Mouse (Mus musculus): ENCODE measurements around the gene Il13ra1.

Gene Il13ra1

DNA sequence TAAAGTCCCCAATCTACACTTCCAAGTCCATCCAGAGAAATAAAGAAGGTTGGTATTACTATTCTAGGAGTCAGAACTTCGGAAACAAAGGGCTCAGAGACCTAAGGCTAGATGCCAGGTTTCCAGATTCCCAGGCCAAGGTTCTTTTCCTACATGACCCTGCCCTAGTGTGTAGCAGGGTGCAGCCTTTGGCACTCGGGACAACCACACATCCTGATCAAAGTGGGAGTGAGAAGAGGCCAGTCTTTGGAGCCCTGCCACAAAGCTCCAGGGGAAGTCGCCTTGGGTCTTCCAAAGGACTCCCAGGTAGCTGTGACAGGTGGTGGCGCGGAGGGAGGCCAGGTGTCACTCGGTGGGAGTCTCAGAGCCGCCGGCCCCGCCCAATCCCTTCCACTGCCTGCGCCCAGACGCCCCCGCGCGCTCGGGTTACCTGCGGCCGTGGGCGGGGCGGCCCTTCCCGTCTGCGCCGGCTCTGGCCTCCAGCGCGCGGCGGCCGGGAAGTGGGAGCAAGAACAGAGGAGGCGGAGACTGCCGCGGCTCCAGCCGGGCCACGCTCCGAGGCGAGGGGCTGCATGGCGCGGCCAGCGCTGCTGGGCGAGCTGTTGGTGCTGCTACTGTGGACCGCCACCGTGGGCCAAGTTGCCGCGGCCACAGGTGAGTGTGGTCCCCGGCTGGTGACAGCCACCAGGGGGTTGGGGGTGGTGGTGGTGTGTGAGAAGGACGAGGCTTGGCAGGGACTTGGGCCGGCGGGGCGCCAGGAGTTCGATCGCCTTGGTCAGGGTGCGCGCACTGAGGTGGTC, at the start of gene Il13ra1:
Gene Il13ra1 (plus strand): TSS at position 489 of the 800 bp plus-strand sequence.
- DNase-seq: peak; percentile 77

DNA sequence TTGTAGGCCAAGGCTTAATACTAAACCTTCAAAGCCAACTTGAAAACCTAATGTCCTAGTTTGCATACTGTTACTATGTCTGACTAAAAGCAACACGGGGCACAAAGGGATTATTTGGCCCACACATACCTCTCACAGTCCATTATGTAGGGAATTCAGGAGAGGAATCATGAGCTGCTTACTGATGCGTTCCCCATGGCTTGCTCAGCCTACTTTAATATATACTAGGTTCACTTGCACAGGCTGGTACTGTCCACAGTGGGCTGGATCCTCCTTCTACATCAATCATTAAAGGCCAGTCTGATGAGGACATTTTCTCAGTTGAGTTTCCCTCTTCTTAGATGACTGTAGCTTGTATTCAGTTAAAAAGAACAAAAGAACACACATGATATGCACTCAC, 37.9 kb upstream of the Il13ra1 start:
- no peak for DNase-seq

DNA sequence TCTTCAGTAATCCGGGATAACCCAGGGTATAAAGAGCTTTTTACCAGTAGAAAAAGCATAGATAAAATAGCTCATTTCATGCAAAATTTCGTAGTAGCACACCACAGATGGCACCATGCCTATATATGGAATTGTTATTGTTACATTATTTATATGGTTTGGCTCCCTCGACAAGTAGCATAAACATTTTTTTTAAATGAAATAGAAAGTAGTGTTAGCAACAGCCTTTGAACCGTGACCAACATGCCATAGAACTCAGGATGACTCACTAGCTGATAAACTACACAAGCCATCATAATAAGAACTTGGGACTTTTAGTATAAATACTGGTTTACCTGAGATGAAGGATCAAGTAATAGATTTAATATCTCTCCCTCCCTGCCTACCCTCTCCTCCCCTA, 34.7 kb upstream of the Il13ra1 start:
- DNase-seq: no peak

DNA sequence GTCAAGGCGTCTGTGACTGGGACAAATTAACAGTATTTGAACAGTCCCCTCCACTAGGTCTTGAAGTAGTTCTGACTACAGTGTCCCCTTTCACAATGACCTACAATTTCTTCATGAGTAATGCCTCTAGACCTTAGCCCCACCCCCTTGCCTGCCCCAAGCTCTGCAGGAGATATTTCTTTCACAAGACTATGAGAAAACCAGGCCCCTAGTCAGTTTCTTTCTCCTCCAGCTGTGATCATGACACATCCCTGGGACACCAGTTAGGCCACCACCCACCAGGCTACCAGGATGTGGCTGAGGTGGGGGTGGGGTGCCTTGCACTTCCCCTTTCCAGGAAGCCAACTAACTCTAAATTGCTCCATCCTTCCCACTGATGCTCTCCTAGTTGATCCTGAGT, 29.0 kb upstream of the Il13ra1 start:
- DNase-seq: no peak

DNA sequence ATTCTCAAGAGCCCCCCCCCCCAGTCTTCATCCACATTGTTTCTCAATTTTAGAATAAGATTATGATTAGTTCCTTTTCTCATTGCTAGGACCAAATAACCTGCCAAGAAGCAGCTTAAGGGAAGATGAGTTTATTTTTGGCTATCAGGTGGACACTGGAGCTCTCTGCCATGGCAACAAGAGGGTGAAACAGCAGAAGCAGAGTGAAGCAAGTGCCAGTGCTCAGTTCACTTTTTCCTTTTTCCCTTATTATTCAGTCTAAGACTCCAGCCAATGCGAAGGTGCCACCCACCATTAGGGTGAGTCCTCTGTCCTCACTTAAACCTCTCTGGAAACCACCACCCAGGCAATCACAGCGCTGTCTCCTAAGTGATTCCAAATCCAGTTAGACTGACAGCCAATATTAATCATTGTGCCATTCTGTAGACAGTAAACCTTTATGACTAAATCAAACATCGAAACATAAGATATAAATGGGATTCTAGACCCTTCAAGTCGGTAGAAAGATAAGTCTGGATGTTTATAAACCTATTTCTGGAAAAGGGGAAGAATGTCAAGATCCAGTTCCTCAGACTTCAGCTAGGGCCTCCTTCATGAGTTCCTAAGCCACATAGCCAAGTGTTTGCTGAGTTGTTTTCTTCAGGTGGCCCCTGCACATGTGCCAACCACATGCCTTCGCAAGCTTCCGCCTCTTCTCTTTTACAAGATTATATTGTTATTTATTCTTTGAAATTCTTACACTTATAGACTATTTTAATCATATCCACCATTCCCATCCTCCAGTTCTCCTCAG, 23.2 kb upstream of the Il13ra1 start:
- no peak for DNase-seq

DNA sequence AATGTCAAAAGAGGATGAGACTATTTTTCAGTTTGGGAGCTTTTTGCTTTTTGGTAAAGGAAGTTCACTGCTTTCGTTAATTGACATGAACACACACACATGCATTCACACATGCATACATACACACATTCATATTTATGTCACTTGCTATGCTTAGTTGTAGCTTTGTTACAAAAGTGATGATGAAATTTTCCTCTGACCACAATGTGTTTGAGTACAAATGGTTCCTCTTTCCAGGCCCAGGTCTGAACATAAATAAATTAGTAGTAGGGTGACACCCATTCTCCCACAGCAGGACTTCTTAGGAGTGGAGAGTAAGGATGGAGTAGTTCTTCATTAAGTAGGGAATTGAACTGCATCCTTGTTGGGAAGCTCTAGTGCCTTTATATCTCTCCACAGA, 11.0 kb upstream of the Il13ra1 start:
- DNase-seq: no peak

DNA sequence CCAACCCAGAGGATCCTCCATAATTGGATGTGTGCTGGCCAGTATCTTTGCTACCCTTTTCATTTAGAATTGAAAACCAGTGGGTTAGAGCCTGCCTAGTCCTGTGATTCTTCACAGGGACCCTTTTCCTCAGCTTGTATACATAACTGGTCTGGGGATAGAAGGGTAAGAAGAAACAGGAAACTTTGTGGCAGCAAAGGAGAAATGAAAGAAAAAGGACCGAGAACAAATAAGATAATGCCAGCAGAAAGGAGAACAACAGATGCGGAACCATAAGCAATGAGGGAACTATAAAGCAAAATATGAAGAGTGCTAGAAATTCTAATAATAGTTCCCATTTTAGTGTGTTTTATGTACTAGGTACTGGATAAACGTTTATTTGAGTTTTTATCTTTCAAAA, 10.6 kb upstream of the Il13ra1 start:
- no peak for DNase-seq

DNA sequence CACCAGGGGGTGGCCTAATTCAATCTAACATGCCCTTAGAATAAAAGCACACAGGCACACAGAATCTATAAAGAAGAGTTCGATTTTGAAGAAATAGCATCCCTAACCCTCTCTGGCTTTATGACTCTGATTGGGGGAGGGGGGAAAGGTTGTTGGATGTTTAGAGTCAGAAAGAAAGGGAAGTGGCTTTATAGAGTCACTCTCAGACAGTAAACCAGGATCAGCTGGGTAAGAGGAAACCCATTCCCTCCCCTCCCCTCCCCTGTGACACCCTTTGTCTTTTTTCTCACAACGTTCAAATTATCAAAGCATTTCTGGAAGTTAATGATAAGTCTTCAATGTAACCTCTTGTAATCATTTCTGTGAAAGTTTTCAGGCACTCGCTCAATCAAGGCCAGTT, 3.3 kb upstream of the Il13ra1 start:
- DNase-seq: no peak

DNA sequence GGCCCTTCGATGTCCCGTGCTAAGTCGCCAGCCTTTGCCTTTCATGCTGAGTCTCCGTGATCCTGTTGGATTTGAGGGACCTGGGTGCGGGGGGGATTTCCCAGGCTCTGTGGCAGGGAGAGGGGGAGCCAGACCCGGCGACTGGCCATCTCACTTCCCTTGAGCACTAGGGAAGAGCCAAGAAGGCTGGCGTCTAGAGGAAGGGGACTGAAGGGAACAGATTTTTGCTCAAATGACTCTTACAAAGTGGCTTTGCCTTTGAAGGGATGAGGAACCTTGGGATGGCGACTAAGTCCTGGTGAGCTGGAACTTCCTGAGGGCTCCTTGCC, 476 bp downstream of the Il13ra1 start:
- DNase-seq: no peak

DNA sequence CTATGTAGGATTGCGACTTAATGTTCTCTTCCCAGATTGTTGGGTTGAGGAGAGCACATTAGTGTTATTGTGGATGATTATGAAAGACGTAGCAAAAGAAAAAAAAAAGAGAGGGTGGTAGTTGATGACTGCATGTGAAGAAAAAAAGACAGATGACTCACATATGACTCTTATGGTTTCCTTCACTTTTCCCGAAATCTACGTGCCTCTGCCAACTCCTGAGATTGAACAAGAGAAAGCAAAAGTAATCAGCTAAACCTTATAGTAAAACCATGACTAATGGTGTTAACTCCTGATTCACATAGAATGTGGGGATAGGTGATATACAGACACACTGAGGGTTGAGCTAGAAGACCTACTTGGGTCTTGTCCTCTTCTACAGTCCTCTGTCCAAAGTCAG, 3.3 kb downstream of the Il13ra1 start:
- DNase-seq: no peak

DNA sequence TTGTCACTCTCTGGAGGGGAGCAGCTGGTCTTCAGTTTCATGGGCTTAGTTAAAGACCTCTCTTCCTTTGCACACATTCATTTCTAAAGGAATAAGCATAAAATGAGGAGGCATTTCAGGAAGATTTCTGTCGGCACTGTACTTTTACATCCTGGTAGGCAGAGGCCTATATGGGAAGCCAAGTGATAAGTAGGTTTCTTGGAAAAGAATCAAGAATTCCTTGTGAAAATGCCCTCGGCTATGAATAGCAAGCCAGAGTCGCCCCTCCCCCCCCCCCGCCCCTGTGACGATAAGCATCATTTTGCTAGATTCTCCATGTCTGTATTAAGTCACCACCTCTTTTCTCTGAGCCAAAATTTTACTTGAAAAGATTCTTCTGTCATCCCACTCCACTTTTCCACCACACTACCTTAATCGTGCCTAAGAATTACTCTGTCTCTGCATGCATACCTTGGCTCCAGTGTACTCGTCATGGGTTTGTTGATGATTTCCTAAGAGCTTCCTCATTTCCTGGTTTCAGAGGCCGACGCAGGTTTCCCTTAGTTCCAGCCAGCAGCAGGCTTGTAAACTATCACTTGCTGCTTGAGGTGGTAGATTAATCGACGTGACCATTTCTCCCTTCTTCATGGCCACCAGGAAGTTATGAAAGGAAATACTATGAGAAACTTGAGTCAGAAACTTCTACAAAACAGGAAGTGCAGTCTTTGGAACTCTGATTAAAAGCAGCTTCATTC, 17.3 kb downstream of the Il13ra1 start:
- peak; percentile 8 for DNase-seq

DNA sequence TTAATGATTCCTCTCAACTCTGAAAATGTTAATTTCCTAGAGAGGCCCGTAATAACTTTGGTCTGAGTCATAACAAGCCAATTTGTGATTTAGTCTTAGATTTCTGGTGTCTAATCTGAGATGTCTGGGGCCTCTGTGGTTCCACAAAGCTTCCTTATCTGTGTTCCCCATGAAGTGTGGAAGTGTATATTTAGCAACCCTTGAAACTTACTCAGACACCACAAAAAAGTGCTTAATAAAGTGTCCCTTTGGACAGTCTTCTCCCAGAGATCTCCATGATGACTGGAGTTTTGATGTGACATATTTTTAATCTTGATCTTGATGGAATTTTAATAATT, 17.8 kb downstream of the Il13ra1 start:
- DNase-seq: no peak

DNA sequence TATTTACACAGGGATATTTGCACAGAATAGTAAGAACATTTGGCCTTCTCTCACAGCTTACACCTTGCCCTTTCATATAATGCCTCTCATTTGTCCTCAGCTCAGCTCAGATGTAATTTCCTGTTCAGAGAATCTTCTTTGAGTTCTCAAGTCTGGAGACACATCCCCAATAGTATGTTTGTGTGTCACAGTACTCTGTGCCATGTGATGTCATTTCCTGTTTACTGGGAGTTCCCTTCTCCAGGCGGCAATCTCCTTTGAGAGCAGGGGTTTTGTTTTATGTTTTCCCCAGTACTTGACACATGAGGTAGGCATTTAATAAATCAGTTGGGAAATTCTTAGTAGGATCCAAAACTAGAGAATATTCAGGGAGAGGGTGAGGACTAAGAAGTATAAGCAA, 24.4 kb downstream of the Il13ra1 start:
- DNase-seq: peak; percentile 1

DNA sequence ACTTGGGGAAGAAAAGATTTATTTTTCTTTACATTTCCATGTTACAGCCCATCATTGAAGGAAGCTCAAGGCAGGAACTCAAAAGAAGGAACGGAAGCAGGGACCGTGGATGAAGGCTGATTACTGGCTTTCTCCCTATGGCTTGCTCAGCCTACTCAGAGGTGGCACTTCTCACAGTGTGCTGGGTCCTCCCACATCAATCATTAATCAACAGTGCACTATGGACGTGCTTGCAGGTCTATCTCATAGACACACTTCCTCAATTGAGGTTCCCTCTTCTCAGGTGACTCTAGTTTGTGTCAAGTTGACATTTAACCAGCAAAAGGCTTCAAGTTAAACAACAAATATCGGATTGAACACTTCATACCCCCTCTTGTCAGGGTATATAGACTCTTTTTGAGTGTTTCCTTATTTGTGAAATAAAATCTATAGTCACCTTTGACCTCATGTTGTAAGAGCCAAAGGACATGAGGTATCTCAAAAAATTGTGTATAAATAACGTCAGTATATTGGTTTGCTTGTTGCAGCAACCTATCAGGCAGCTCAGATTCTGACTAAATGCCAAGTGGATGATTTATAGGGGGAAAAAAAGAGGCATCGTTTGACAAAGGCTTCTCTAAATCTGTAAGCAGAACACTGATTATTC, 30.2 kb downstream of the Il13ra1 start:
- no peak for DNase-seq

DNA sequence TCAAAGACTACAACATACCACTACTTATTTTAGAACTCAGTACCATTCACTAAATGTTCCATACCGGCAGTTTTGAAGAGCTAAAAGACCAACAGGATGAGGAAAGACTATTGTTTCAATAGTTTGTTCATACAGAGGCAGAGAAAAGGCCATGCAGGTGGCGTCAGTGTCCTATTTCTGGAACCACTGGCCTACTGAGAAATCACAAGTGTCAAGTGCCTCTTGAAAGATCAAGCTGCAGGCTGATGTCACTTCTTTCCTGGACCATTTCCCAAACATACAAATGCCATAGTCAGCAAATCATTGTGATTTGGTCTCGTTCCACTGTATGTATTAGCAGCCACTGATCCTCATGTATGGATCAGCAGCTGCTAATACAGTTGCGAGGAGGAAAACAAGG, 34.8 kb downstream of the Il13ra1 start:
- DNase-seq: no peak

DNA sequence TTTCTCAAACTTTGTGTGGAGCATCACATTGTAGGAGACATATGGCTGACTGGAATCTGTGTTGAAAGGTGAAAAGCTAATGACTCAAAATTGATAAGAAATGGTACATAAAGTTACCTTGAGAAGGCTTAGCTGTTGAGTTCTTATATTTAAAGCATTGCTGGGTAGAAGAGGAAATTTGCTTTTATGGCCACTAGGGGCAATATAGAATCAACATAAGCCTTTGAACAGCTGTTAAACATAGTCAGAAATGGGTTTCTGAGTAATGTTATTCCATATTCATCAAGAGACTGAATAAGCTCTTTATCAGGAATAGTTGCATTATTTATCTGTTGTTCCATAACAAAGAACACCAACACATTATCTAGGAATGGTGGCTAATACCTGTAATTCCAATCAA, 38.2 kb downstream of the Il13ra1 start:
- DNase-seq: no peak

DNA sequence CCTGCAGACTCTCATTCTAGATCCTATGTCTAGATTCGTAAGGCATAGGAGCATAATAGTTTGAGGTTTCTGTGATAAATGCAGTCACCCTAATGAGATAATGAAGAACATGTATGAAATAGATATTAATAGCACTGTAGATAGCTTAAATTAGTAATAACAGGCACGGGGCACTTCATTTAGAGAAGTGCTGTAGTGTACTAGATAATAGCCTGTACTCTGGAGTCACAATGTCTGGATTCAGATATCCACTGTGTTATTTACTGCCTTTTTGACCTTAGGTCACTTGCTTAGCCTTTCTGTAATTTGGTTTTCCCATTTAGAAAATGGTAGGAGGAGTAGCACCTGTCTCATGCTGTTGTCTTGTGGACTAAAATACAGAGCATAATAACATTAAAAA, 44.8 kb downstream of the Il13ra1 start:
- no peak for DNase-seq

DNA sequence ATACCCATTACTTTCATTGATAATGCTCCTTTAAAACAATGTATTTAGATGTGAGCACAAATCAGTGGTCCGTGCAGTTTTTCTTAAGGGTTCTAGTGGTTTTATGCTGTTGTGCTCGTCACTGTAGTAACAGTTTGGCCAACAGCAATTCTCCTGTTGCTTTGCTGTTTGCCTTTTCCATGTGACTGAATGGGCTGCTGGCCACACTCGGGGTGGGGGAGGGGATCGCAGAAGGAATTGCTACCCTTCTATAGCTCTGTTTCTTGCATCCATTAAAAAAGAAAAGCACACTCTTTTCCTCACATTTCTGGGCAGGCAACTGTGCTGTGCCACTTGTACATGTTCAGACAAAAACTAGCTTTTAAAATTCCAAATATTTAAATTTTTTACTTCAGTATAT, 49.7 kb downstream of the Il13ra1 start:
- peak; percentile 32 for DNase-seq

DNA sequence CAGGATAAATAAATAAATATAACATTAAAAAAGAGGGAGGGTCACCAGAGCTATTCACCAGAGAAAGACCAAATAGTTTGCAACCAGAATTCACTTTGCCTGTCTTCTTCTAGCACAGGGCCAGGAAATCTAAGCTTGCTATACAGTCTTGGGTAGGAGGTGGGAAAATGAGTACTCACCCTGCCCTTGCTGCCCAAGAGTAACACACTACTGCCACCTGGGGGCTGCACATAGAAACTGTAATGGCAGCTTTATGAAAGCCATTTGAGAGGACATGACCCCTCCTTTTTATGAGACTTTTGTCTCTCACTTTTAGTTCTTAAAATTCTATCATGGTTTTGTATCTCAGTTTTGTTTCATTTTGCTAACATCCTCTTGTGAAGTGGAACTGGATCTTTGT, 71.7 kb downstream of the Il13ra1 start:
- DNase-seq: peak; percentile 49

DNA sequence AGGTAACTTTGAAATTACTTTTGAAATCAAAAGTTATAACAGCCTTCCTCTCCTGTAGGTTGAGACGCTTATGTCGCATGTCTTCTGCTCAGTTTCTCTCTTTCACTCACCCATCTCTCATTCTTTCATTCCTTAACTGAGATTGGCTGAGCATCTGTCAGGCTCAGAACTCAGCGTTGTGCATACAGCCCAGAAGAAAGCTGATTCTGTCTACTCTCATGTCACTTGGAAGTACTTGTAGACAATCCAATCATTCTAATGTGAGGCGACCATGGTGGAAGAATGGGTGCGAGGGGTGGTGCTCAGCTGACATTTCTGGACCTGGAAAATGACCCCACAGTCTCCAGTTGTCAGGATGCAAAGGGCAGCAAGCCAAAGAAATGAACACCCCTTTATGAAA, 74.1 kb downstream of the Il13ra1 start:
- DNase-seq: no peak

DNA sequence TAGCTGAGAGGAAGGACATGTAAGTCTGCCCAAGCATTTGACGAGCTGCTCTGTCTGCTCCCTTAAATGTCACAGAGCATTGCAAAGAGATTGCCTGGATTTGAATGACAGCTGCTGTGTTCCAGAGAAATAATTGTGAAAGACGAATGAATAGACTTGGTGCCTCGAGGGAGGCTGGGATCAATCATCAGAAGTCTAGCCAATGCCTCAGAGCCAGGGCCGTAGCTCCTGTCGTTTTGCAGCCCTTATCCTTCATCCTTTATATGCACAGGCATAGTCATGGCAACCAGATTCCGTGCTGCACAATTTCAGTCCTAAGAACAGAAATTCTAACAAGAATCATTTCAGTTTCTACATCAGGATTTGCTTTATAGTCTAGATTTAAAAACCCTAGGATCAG, 74.5 kb downstream of the Il13ra1 start:
- DNase-seq: no peak

DNA sequence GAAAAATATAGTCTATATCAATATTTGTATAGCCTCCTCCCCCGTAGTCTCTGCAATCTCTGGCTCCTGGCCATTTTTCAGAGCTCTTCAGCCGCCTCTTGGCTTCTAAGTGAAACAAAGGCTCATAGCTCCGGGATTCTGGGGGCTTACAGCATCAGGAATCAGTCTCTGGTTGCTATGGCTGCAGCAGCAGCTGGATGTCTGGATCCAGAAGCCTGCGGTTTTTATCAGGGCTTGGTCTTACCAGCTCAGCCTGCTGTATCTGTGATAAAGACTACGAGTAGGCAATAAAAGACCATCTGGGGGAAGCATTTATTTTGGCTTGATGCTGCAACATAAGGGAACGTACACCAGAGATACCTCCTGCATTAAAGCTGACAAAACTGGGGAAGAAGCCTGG, 82.0 kb downstream of the Il13ra1 start:
- no peak for DNase-seq

DNA sequence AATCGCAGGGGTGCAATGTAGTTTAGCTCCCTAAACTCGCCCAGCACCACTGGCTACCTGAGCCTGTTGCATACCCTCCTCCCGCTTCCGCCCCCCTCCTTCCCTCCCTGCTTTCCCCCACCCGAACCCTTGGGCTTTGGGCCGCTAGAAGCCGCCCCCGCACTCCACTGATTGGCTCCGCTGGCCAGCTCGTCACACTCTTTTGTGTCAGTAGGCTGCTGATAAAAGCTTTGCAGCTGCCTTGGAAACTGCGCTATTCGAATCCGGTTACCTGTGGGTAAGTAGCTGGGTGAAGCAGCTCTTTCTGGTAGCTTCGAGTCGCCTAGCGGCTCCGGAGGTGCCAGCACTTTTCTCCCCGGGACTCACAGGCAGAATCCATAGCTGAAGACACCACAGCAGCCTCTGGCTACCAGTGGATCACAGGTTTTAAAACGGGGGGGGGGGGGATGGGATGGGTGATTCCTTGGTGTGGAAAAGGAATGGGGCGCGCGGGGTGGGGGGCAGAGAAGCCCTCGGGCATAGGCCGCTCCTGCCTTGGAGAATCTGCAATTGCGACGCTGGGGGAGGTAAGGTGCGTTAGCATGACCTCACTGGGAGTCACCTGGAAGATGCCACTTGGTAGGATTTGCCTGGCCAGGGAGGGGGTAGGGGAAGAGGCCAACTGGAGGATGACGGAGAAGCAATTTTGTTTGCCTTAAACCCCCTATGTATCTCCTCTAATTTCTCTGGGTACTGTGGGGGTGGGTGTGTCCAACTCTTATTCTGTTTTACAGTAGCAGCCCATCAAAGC, 84.0 kb downstream of the Il13ra1 start, which contains the start of gene Zcchc12:
Gene Zcchc12 (plus strand): TSS at position 169 of the 790 bp plus-strand sequence.
- DNase-seq: peak; percentile 12

Data from kidney, postnatal 14 days (tissue).